Mouse (Mus musculus) limb, embryonic 12.5 days (tissue): ENCODE measurements around the gene Nphp3. TPM values are rescaled to one million over a fixed set of nuclear protein-coding genes. Genes with fewer than 3 reads are reported as not detected.

Source experiments
- polyA plus RNA-seq: library from polyadenylated mRNA; unstranded; fragments of >200 nt; fragmentation: Nextera tagmentation; extraction: Ambion mirVana; gene quantifications from 2 replicates; pipeline ENCODE4 v1.2.1, GENCODE M21; 2016

Gene Nphp3
- polyA plus RNA-seq, 1 experiment from 2014 or later: 8.4 TPM

Other genes with a start within 250 kb of the Nphp3 start
- 13.4 and 13.7 TPM in 2 replicates for gene Tmem108, start 240.7 kb upstream of the Nphp3 start, polyA plus RNA-seq
- not detected in 2 replicates for gene Gm28305, start 38.1 kb downstream of the Nphp3 start, polyA plus RNA-seq
- gene Uba5, start 60.6 kb downstream of the Nphp3 start, polyA plus RNA-seq: 61.9 and 66.4 TPM in 2 replicates
- gene Acad11, start 60.8 kb downstream of the Nphp3 start, polyA plus RNA-seq: 9.9 and 12.4 TPM in 2 replicates
- gene Ackr4, start 124.4 kb downstream of the Nphp3 start, polyA plus RNA-seq: 0.80 and 1.0 TPM in 2 replicates